Mouse (Mus musculus) small intestine, adult 2 months (tissue): ENCODE data around the gene Kpna7.

Experiments used
- CTCF ChIP-seq: fragments of 200-500 bp; IDR thresholded peaks from 2 replicates; pipeline ENCODE4 v1.5.1; 2012; ENCODE audit warnings: low read depth, mild to moderate bottlenecking, control low read depth, inconsistent platforms, low read length, moderate library complexity, mixed read lengths; ENCODE audit not compliant: insufficient replicate concordance, insufficient read length; ENCODE audit errors: extremely low read depth
- POLR2A ChIP-seq: fragments of 200-500 bp; IDR thresholded peaks from 2 replicates; pipeline ENCODE4 v1.6.1; 2012; ENCODE audit warnings: low read depth, mild to moderate bottlenecking, control low read depth, inconsistent platforms, low read length, moderate library complexity

DNA sequence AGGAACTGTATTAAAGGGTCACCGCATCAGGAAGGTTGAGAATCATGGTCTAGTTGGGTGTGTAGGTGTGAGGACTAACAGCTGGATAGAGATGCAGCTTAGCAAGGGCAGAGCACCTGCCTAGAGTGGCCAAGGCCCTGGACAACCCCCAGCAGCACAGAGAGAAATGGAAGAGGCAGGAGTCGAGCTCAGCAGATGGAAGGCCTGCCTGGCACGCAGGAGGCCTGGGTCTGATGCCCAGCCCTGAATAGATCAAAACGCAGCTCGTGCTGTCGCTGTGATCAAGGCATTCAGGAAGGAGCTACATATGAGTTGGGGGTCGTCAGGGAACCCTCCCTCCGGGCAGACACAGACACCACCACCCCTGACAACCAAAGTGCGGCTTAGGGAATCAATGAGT, 125.6 kb downstream of the Kpna7 start:
- TF ChIP-seq CTCF (no peak), POLR2A (no peak)
